Mouse (Mus musculus): ENCODE data around the gene Hist1h2bn.
"Not testable (repeated sequence)": the region's sequence is repeated elsewhere in the genome, so short reads cannot be mapped to it uniquely, and the experiment has no call there.

GRCm38 (mm10) chr13:21782361-21783254, 28.7 kb downstream of the Hist1h2bn start:
- TF ChIP-seq POLR2A (IDR thresholded peaks at IDR 0.05; ENCODE audit: insufficient read length, low read depth), result peak; percentile 85
- not testable (repeated sequence) for TF ChIP-seq USF1 (IDR thresholded peaks at IDR 0.05; ENCODE audit: low read depth)
